Mouse (Mus musculus) frontal cortex, adult 2 months (tissue): ENCODE data around the gene Rere. TPM values are rescaled to one million over a fixed set of nuclear protein-coding genes. Genes with fewer than 3 reads are reported as not detected.

Experiments
- DNase-seq, 2 experiments: peaks; one replicate each; pipeline ENCODE4 v3.0.0; 2022; ENCODE audit warnings: low spot score in 1 of 2; ENCODE audit errors: extremely low spot score in 1 of 2
- polyA plus RNA-seq: library from polyadenylated mRNA; depleted of rRNA; stranded (reverse); fragments of >200 nt; gene quantifications from 2 replicates; pipeline ENCODE4 v1.2.3, GENCODE M21; 2012

Rere gene
- polyA plus RNA-seq, 1 experiment, result 64.4 TPM

DNA sequence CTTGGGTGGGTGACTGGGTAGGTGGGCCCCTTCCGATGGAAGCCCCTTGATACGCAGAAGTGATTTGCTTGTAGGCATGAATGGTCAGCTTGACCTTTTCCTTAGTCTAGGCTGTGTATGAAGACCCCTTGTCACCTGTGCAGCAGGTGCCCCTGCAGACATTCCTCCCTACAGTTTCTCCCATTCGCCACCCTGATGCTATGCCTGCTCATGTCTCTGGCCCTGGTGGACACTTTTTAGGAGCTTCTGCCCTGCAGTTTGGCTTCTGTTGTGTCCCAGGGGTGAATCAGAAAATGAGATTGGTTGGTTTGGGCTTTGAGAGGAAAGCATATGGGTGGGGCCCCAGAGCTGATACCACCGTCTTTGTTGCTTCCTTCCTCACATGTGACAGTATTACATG is 343.5 kb downstream of the Rere start:
- DNase-seq, result no peak

DNA sequence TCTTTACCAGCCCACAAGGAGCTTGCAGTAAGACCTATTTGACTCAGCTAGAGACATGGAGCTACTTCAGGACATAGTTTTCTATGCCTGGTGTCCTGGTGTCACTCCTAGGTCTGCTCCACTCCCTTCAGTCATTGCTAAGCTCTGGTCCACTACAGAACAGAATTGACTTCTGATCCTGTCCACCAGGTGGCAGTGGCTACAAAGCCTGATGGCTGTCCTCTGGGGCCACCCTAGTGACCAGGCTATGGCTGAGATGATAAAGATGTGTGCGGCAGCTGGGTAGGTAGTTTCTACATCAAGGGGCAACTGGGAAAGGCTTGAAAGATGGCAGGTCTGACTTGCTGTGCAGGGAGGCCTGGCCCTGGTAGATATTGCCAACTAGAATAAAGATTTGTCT is 344.0 kb downstream of the Rere start:
- peak in 1 of 2 experiments; percentile 74 for DNase-seq

DNA sequence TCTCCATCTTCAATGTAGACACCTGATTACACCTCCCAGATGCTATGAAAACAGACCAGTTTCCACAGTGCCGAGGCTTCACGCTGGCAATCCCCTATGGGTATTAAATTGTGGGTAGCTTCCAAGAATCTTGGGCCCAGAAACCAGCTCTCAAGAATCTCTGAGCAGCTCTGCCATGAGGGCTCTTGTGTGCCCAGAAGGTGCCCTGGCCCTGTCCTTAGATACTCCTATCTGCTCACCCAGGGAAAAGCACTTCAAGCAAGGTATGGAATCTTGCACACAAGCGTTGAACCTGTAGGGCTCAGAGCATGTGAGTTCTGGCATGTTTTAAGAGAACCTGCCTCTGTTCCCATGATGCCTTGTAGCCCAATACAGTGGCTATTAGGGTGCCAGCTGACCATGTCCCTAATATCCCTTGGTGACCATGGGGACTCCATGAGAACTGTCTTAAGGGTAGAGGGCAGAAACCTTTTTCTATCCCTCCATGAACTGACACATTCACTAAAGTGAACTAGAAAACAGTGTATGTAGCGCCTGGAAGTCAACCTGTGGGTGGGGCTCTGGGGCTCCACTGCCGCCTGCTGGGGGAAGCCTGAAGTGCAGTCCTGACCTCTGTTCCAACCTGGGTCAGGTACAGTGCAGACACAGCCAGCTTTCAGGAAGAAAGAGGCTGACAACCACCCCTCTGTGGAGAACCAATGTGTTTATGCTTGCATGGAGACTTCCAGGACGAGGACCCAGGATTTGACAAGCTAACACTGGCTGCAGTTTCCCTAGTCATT is 344.7 kb downstream of the Rere start:
- peak in 1 of 2 experiments; percentile 66 for DNase-seq

DNA sequence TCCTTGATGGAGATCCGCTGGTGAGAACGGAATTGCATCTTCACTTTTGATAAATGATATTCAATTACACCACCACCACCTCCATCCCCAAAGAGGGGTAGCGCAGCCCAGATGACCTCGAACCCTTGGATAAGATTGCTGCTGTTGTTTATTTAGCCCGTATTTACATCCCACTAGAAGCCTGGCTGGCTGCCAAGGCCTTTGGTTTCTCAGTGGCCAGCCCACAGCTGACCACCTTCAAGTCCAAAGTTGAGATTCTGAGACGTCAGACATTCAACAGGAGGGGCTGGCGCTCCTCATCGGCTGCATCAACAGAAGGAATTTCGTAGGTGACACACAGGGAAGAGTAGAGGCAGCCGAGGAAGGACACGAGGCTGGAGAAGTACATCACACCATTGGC is 347.8 kb downstream of the Rere start:
- DNase-seq, result no peak

DNA sequence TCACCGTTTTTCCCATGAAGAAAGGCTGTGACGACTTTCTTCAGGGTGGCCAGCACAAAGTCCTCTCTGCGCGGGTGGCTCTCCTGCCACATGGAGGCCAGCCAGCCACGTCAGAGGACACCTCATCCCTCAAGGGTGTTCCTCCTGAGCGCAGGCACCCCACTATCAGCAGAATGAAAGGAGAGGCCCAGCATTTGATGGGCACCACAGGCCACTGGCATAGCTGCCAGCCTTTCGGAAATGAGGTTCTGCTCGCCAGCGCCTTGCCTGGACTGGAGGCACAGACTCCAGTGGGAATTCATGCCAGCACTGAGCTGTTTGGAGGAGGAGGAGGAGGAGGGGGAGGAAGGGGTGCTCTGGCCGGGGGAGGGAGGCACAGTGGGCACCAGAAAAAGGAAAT is 354.1 kb downstream of the Rere start:
- DNase-seq, result no peak

DNA sequence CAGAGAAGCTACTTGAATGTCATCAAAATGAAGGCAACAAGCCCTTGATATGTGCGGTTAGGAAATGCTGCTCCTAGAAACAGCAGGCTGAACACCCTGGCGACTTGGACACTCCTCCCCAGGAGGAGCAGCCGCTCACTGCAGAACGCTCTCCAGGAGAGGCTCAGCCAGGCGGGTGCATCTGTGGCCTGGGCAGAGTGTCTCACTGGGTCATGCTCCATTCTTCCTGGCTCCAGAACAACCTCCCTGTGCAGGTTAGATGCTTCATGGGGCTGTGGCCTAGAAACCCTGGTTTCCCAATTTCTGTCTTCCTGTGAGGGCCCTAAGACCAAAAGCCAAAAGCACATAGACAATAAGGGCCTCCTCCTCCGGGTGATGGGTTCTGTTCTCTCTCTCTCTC is 355.2 kb downstream of the Rere start:
- no peak for DNase-seq

DNA sequence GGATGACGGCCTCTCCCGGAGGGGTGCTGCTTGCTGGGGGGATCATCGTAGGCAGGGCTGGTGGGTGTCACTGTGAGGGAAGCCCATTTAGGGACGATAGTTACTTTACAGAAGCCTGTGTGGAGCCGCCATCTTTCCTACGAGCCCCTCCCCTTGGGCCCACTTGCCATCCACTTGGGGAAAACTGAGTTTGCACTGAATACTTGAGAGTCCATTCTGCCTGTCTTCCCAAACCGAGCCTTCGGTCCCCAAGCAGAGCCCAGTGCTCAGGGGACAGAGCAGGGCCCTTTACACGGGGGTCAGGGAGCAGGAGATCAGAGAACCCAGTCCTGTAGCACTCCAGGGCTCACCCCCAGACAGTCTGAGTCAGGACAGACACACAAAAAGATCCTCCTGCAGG is 362.9 kb downstream of the Rere start:
- no peak for DNase-seq

DNA sequence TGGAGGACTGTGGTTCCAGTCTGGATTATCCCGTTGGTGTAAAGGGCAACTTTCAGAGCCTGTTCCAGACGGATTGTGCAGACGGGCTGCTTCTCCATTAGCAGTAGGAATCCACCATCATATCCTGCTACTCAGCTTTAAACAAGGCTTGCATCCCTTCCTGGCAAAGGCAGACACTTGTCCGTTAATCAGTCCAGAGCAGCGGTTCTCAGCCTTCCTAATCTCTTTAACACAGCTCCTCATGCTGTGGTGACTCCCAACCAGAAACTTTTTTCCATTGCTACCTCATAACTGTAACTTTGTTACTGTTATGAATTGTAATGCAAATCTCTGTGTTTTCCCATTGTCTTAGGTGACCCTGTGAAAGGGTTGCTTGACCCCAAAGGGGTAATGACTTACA is 367.9 kb downstream of the Rere start:
- no peak for DNase-seq

DNA sequence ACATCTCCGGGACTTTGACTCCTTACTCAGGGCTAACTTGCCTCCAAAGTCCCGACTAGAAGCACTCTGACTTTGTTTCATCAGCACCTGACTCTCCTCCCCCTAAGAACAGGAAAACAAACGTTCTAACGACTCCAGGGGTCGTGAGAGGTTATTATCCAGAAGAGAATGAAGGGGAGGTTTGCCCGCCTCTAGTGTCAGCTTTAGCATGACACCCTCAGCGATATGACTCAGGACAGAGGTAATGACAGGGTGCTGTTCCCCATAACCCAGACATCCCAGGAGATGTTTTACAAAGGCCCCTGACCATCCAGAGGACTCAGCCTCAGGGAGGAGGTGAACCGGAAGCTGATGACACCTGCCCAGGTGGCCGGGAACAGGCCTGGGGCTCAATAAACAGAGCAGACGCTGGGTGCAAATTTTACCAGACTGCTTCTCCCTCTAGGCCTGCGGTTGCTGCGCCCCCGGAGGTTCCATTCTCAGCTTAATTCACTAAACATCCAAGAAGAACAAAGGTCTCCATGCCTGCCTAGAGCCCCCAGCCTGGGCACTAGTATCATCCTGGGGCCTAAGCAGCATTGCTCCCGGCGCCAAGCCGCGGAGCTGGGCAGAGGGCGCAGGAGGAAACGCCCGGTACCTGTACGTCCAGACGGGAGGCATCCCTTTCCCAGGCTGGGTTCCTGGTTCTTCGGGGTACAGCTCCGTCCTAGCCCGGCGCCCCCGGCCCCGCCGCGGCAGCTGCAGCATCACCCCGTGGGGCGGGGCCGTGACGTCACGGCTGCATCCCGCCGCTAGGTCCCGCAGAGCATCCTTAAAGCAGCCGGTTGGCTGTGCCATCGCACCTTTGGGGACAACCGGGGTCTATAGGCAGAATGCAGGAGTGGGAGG is 370.2 kb downstream of the Rere start, which contains the start of gene Slc45a1:
Gene Slc45a1, minus strand, starts transcription at position 785 of the 888 bp plus-strand sequence.
- peak in 1 of 2 experiments; percentile 58 for DNase-seq

DNA sequence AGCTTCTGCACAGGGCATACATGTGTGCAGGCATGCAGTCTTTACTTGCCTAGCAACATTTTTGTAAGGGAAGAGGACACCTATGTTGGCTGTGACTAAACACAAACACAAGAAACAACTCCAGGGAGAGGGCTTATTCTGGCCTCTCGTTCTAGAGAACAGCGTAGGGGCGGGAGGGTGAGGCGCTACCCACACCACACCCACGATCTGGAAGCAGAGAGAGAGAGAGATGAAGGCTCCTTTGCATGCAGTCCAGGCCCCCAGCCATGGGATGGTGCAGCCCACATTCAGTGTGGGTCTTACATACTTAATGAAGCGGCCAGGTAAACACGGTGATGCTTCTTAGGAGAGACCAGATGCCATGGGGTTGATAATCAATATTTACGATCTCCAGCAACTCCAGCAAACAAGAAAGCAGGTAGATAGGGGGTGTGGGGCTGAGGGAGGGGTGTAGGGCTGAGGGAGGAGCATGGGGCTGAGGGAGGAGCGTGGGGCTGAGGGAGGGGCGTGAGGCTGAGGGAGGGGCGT is 371.7 kb downstream of the Rere start:
- no peak for DNase-seq

DNA sequence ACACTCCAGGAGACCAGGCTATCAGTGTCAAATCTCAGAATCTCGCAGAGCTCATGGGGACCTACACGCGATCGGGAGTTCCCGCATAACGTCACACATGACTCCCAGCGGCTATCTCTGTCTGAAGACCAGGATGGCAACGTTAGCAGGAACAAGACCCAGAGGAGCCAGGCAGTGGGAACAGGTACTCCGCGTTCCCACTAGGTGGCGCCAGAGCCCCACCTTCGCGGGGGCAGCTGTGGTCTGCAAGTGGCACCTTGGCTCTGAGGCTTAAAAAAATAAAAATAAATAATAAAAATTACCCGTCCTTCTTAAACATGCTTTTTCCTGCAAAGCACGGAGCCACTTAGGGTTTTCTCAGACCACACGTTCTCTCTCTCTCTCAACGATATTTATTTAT is 374.5 kb downstream of the Rere start:
- DNase-seq, result peak; percentile 55 to 85

DNA sequence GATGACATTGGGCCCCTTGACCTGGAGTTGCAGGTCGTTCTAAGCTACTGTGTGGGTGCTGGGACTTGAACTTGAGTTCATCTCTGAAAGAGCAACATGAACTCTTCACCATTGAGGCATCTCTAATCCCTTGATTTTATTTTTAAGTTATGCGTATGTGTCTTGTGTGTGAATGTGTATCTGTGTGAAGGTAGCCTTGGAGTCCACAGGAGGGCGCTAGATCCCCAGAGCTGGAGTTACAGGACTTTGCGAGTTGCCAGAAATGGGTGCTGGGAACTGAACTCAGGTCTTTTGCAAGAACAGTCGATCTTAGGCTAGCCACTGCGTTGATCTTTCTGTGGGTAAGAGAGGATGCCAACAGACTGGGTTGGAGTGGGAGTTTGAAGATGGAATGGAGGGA is 375.1 kb downstream of the Rere start:
- peak in 1 of 2 experiments; percentile 30 for DNase-seq

DNA sequence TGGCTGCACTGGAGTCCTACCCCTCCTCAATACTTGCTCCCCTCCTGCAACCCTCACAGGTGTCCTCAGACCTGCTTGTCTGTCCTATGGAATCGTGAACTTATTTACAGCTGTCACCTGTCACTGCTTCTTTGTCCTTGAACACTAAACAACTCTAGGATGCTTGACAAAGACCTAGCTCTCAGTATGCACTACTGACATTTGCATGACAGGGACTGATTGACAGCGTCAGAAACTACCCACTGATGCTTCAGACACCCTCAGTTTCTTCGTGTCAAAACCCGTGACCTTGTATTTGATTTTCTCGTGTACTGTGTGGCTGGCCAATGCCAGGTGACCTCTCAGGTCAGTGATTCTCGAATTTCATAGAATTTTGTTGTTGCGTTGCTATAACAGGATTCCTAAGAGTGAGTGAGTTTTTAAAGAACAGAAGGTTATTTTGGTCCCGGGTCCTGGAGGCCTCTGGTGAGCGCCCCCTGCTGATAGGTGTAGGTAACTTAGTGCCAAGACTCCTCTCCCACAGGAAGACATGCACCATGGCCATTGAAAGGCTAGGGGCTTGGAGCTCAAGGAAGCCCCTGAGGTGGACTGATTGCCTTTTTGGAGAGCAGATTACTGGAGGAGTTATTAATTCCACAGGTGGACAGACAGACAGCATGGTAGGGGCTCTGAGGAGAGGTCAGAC is 378.6 kb downstream of the Rere start:
- no peak for DNase-seq

DNA sequence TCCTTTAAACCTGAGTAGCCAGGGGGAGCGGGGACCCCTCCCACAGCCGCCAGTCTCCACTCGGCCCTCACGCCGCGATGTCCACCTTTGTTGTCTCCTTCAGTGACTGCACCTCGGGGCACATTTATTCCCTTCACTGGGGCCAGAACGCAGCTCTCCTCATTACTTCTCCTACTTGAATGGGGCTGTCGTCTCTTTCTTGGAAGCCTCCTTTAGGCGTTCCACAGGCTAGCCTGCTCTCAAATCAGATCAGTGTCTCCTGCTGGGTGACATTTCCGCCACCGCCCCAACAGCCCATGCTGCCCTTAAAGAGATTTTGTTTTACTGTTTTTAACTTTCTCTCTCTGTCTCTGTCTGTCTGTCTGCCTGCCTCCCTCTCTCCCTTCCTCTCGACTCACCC is 380.4 kb downstream of the Rere start:
- DNase-seq, result no peak

DNA sequence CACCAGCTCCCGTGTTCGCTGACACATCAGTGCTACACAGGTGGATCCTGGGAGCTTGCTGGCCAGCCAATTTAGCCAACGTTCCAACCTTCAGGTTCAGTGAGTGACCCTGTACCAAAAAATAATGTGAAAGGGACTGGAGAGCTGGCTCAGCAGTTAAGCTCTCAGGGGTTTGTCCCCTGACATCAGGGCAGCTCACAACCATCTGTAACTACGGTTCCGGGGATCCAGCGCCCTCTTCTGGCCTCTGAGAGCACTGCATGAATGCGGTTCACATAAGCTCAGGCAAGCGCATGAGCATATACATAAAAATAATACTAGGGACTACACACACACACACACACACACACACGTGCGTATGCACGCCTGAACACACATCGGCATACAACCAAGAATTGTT is 381.7 kb downstream of the Rere start:
- peak in 1 of 2 experiments; percentile 32 for DNase-seq

DNA sequence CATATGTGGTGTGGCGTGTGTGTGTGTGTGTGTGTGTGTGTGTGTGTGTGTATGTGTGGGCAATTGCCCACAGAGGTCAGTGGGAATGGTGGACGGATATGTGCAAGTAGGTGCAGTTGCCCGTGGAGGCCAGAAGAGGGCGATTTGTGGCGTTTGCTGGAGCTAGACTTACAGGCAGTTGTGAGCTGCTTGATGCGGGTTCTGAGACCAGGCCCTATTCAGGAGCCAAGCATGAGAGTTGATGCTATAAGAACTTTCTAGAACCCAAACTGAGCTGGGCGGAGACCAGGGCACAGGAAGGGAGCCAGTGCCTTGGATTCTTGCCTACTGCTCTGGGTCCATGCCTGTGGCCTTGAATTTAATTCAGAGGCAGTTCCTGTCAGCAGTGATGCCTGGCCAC is 383.3 kb downstream of the Rere start:
- no peak for DNase-seq

DNA sequence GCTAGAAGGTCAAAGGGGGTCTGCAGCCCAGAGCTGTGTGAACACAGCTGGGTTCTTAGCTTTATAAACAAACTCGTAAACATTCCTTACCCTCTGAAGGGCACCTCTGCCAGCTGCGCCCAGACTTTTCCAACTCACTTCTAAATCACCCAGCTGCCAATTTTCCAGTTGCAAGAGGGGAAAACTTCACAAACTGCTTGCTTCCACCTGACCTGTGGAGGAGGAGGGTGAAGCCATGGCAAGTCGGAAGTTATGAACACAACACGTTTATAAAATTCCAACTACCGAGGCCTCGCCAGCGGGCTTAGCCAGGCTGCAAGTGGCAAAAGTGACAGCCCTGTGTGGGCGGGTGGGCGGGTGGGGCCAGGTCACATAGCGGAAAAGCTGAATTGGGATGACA is 384.4 kb downstream of the Rere start:
- no peak for DNase-seq
